Mouse (Mus musculus) cerebellum, adult 2 months (tissue): ENCODE measurements around the gene Rpl36-ps4. TPM values are rescaled to one million over a fixed set of nuclear protein-coding genes. Genes with fewer than 3 reads are reported as not detected.
A peak's percentile ranks its signal among the peaks of the same experiment; 100 is the strongest.
"Not testable (repeated sequence)": the region's sequence is repeated elsewhere in the genome, so short reads cannot be mapped to it uniquely, and the experiment has no call there.

Experiments
- DNase-seq, 2 experiments: peaks; one replicate each; pipeline ENCODE4 v3.0.0; 2021
- H3K27ac ChIP-seq: fragments of 200-500 bp; 2 replicates; pipeline ENCODE4 v1.5.1; 2012; ENCODE audit warnings: low read length, control low read depth, inconsistent platforms; ENCODE audit not compliant: insufficient read depth
- H3K27me3 ChIP-seq: fragments of 200-500 bp; 2 replicates; pipeline ENCODE4 v1.6.1; 2012; ENCODE audit warnings: inconsistent platforms, mild to moderate bottlenecking, low read length, moderate library complexity; ENCODE audit not compliant: control insufficient read depth, insufficient read depth
- H3K4me1 ChIP-seq: fragments of 200-500 bp; 2 replicates; pipeline ENCODE4 v1.6.1; 2011; ENCODE audit warnings: low read length; ENCODE audit not compliant: control insufficient read depth, insufficient read depth
- H3K4me3 ChIP-seq: fragments of 200-500 bp; replicated peaks from 2 replicates; pipeline ENCODE3; 2011; ENCODE audit warnings: mild to moderate bottlenecking, low read depth, low read length, control low read depth; ENCODE audit not compliant: insufficient read depth
- CTCF ChIP-seq: fragments of 200-500 bp; IDR thresholded peaks from 2 replicates; pipeline ENCODE4 v1.5.1; 2011; ENCODE audit warnings: low read depth, mild to moderate bottlenecking, control low read depth, low read length, moderate library complexity, borderline replicate concordance; ENCODE audit not compliant: insufficient read depth
- POLR2A ChIP-seq: fragments of 200-500 bp; IDR thresholded peaks from 2 replicates; pipeline ENCODE4 v1.6.1; 2011; ENCODE audit warnings: low read length, control low read depth, borderline replicate concordance; ENCODE audit not compliant: insufficient read depth
- WGBS: fragments of 180-500 bp; shearing (Covaris S2); methylation state at CpG from one replicate; pipeline ENCODE4 v1.1.7; 2018; 5-methylcytosine and 5-hydroxymethylcytosine counted together
- polyA plus RNA-seq: library from polyadenylated mRNA; depleted of rRNA; stranded (reverse); fragments of >200 nt; gene quantifications from 2 replicates; pipeline ENCODE4 v1.2.3, GENCODE M21; 2012; rRNA removed

Rpl36-ps4 gene
- polyA plus RNA-seq, 1 experiment: not detected

- Histone ChIP-seq H3K4me3 (no peak overlapping the region), H3K27me3 (no peaks in the 10 kb centered on the region)
- TF ChIP-seq POLR2A: no peak
- no peak for TF ChIP-seq CTCF
Measured at GRCm38 (mm10) chr17:87957096-87957840, 36.5 kb downstream of the Rpl36-ps4 start.

GRCm38 (mm10) chr17:87958283-87958682 is 37.5 kb downstream of the Rpl36-ps4 start:
- TF ChIP-seq CTCF (peak; percentile 25; the same call in 1 of the 2 replicates), POLR2A (no peak)
- H3K4me3 ChIP-seq: no peak overlapping the region
- H3K27ac ChIP-seq: no peak overlapping the region
- WGBS: 61% methylated on average over 8 of the region's 8 CpGs
- H3K27me3 ChIP-seq: no peaks in the 10 kb centered on the region
- DNase-seq: no peak
- no peaks in the 10 kb centered on the region for H3K4me1 ChIP-seq

More at GRCm38 (mm10) chr17:87957096-87957840, 36.5 kb downstream of the Rpl36-ps4 start:
- Histone ChIP-seq H3K4me1 (no peaks in the 10 kb centered on the region), H3K27ac (no peak overlapping the region)
- 76% methylated on average over 12 of the region's 12 CpGs for WGBS
- no peak for DNase-seq

GRCm38 (mm10) chr17:87959406-87959805 is 38.6 kb downstream of the Rpl36-ps4 start:
- not testable (repeated sequence) for H3K4me1 ChIP-seq, DNase-seq, H3K27me3 ChIP-seq, H3K27ac ChIP-seq, H3K4me3 ChIP-seq
- 95% methylated on average over 11 of the region's 11 CpGs for WGBS

GRCm38 (mm10) chr17:87959931-87960330 is 39.2 kb downstream of the Rpl36-ps4 start:
- not testable (repeated sequence) for H3K4me3 ChIP-seq, H3K27ac ChIP-seq, H3K4me1 ChIP-seq, H3K27me3 ChIP-seq, DNase-seq
- WGBS: 87% methylated on average over 5 of the region's 5 CpGs

GRCm38 (mm10) chr17:87963081-87964075 is 42.6 kb downstream of the Rpl36-ps4 start:
- H3K4me3 ChIP-seq: no peak overlapping the region
- TF ChIP-seq CTCF (no peak), POLR2A (no peak)
- 87% methylated on average over 14 of the region's 14 CpGs for WGBS
- DNase-seq: no peak
- no peaks in the 10 kb centered on the region for H3K27me3 ChIP-seq
- H3K27ac ChIP-seq: no peak overlapping the region
- H3K4me1 ChIP-seq: no peaks in the 10 kb centered on the region

GRCm38 (mm10) chr17:87968483-87968926 is 47.7 kb downstream of the Rpl36-ps4 start:
- H3K4me3 ChIP-seq, H3K27ac ChIP-seq, H3K4me1 ChIP-seq, DNase-seq, H3K27me3 ChIP-seq: not testable (repeated sequence)
- 25% methylated on average over 7 of the region's 8 CpGs for WGBS
- peak; percentile 16; the same call in 1 of the 2 replicates for TF ChIP-seq CTCF

Other genes with a start within 250 kb of the Rpl36-ps4 start
- 25.5 and 26.7 TPM in 2 replicates for gene Msh2, start 248.6 kb upstream of the Rpl36-ps4 start, polyA plus RNA-seq
- 43.2 and 50.4 TPM in 2 replicates for gene Kcnk12, start 123.0 kb upstream of the Rpl36-ps4 start, polyA plus RNA-seq
- 11.5 and 11.9 TPM in 2 replicates for gene Msh6, start 54.1 kb downstream of the Rpl36-ps4 start, polyA plus RNA-seq
- gene Fbxo11, start 144.3 kb downstream of the Rpl36-ps4 start, polyA plus RNA-seq: 71.7 and 73.1 TPM in 2 replicates